Mouse (Mus musculus) liver, embryonic 16.5 days (tissue): ENCODE measurements around the gene Gm9844. TPM values are rescaled to one million over a fixed set of nuclear protein-coding genes. Genes with fewer than 3 reads are reported as not detected.
A peak's percentile ranks its signal among the peaks of the same experiment; 100 is the strongest.

Experiments
- ATAC-seq: fragments of 200-750 bp; cut with Nextera tagmentation; 2 replicates; pipeline ENCODE4 v1.8.0; 2017; ENCODE audit warnings: low read depth, mild to moderate bottlenecking, moderate number of reproducible peaks, moderate library complexity
- H3K27ac ChIP-seq: fragments of 300-500 bp; sonication (generic); 2 replicates; pipeline ENCODE4 v1.5.1; 2014; ENCODE audit warnings: mild to moderate bottlenecking, low read length
- H3K27me3 ChIP-seq: fragments of 300-500 bp; sonication (generic); 2 replicates; pipeline ENCODE4 v1.6.1; 2014; ENCODE audit warnings: low read depth, low read length, mixed read lengths; ENCODE audit not compliant: control insufficient read depth, insufficient read depth
- H3K36me3 ChIP-seq: fragments of 300-500 bp; sonication (generic); 2 replicates; pipeline ENCODE4 v1.6.1; 2014; ENCODE audit warnings: mild to moderate bottlenecking; ENCODE audit not compliant: control insufficient read depth, insufficient read depth
- H3K4me1 ChIP-seq: fragments of 300-500 bp; sonication (generic); 2 replicates; pipeline ENCODE4 v1.6.1; 2014; ENCODE audit warnings: low read depth, low read length, mixed read lengths; ENCODE audit not compliant: control insufficient read depth
- H3K4me2 ChIP-seq: fragments of 300-500 bp; sonication (generic); 2 replicates; pipeline ENCODE4 v1.6.1; 2014; ENCODE audit warnings: low read depth, low read length, mixed read lengths
- H3K4me3 ChIP-seq: fragments of 300-500 bp; sonication (generic); 2 replicates; pipeline ENCODE4 v1.5.1; 2014; ENCODE audit warnings: low read depth, mild to moderate bottlenecking, low read length
- H3K9ac ChIP-seq: fragments of 300-500 bp; sonication (generic); 2 replicates; pipeline ENCODE4 v1.6.1; 2014; ENCODE audit warnings: low read depth, low read length
- H3K9me3 ChIP-seq: fragments of 300-500 bp; sonication (generic); replicated peaks from 2 replicates; pipeline ENCODE4 v1.6.1; 2016; ENCODE audit warnings: low read length; ENCODE audit not compliant: control insufficient read depth
- WGBS: fragments of 180-500 bp; shearing (Covaris S2); extraction: QIAGEN DNeasy Blood & Tissue Kit; methylation state at CpG from one replicate; pipeline ENCODE4 v1.1.7; 2014; ENCODE audit not compliant: insufficient replicate concordance; 5-methylcytosine and 5-hydroxymethylcytosine counted together
- polyA plus RNA-seq: library from polyadenylated mRNA; unstranded; fragments of >200 nt; fragmentation: Nextera tagmentation; extraction: Ambion mirVana; gene quantifications from 2 replicates; pipeline ENCODE4 v1.2.1, GENCODE M21; 2015

The Gm9844 gene
- polyA plus RNA-seq, 1 experiment from 2014 or later, result 1.2 TPM

GRCm38 (mm10) chr7:24882416-24883199 is 20.6 kb downstream of the Gm9844 start:
- H3K27me3 ChIP-seq, result no peaks in the 10 kb centered on the region
- no peak overlapping the region for H3K4me2 ChIP-seq
- H3K4me3 ChIP-seq, result no peak overlapping the region
- H3K36me3 ChIP-seq, result peaks cover 15% of the 10 kb centered on the region
- 82% methylated on average over 9 of the region's 9 CpGs for WGBS
- no peak overlapping the region for H3K27ac ChIP-seq
- no peaks in the 10 kb centered on the region for H3K9me3 ChIP-seq
- peaks cover 30% of the 10 kb centered on the region for H3K4me1 ChIP-seq
- no peak overlapping the region for H3K9ac ChIP-seq
- ATAC-seq, result no peak

- under 1% methylated on average over 57 of the region's 57 CpGs for WGBS
- peak; percentile 91 for ATAC-seq
These were observed 22.1 kb downstream of the Gm9844 start, which contains the start of gene Rps19 for GRCm38 (mm10) chr7:24883896-24884692. Gene Rps19 (plus strand): TSS chr7:24884371.

GRCm38 (mm10) chr7:24884693-24885291 is 22.8 kb downstream of the Gm9844 start:
- H3K4me1 ChIP-seq, result peaks cover 34% of the 10 kb centered on the region
- no peak for ATAC-seq
- WGBS, result under 1% methylated on average over 47 of the region's 47 CpGs

More at GRCm38 (mm10) chr7:24883896-24884692, 22.1 kb downstream of the Gm9844 start, which contains the start of gene Rps19:
- H3K9ac ChIP-seq, result peak within 1 kb of the TSS; percentile 91
- H3K4me3 ChIP-seq, result peak within 1 kb of the TSS; percentile 79
- H3K4me2 ChIP-seq, result peak within 1 kb of the TSS; percentile 77
- no peaks in the 10 kb centered on the region for H3K9me3 ChIP-seq
- peak within 1 kb of the TSS; percentile 98 for H3K27ac ChIP-seq
- peaks cover 34% of the 10 kb centered on the region for H3K4me1 ChIP-seq
- H3K27me3 ChIP-seq, result no peaks in the 10 kb centered on the region
- peaks cover 29% of the 10 kb centered on the region for H3K36me3 ChIP-seq

GRCm38 (mm10) chr7:24885468-24886307 is 23.7 kb downstream of the Gm9844 start:
- H3K36me3 ChIP-seq, result peaks cover 42% of the 10 kb centered on the region
- peak overlapping the region; percentile 98 for H3K27ac ChIP-seq
- H3K9me3 ChIP-seq, result no peaks in the 10 kb centered on the region
- peaks cover 34% of the 10 kb centered on the region for H3K4me1 ChIP-seq
- H3K4me3 ChIP-seq, result peak overlapping the region; percentile 79
- 10% methylated on average over 12 of the region's 12 CpGs for whole genome bisulfite sequencing
- peak overlapping the region; percentile 91 for H3K9ac ChIP-seq
- H3K27me3 ChIP-seq, result no peaks in the 10 kb centered on the region
- no peak for ATAC-seq
- peak overlapping the region; percentile 77 for H3K4me2 ChIP-seq

More at GRCm38 (mm10) chr7:24884693-24885291, 22.8 kb downstream of the Gm9844 start:
- H3K9ac ChIP-seq, result peak overlapping the region; percentile 91
- H3K36me3 ChIP-seq, result peaks cover 36% of the 10 kb centered on the region
- no peaks in the 10 kb centered on the region for H3K27me3 ChIP-seq
- no peaks in the 10 kb centered on the region for H3K9me3 ChIP-seq
- peak overlapping the region; percentile 79 for H3K4me3 ChIP-seq
- H3K4me2 ChIP-seq, result peak overlapping the region; percentile 77
- H3K27ac ChIP-seq, result peak overlapping the region; percentile 98

- Histone ChIP-seq H3K4me1 (peaks cover 34% of the 10 kb centered on the region), H3K4me3 (peak overlapping the region; percentile 79), H3K27ac (peak overlapping the region; percentile 98), H3K9ac (peak overlapping the region; percentile 91), H3K27me3 (no peaks in the 10 kb centered on the region), H3K4me2 (peak overlapping the region; percentile 77), H3K36me3 (peaks cover 42% of the 10 kb centered on the region), H3K9me3 (no peaks in the 10 kb centered on the region)
- no peak for ATAC-seq
- WGBS, result 22% methylated on average over 4 of the region's 4 CpGs
These were observed 24.3 kb downstream of the Gm9844 start for GRCm38 (mm10) chr7:24886308-24886633.

- Histone ChIP-seq H3K9ac (peak overlapping the region; percentile 1; the same call in 1 of the 2 replicates), H3K36me3 (peaks cover 42% of the 10 kb centered on the region), H3K9me3 (no peaks in the 10 kb centered on the region), H3K4me2 (peak overlapping the region; percentile 77), H3K4me3 (0 out of 2 replicates have a peak overlapping the region, but pooled peaks have one; percentile 12), H3K27me3 (no peaks in the 10 kb centered on the region), H3K27ac (peak overlapping the region; percentile 1; the same call in 1 of the 2 replicates), H3K4me1 (peaks cover 34% of the 10 kb centered on the region)
- 54% methylated on average over 4 of the region's 4 CpGs for WGBS
- no peak for ATAC-seq
These were observed 25.1 kb downstream of the Gm9844 start for GRCm38 (mm10) chr7:24887096-24887495.

- H3K9ac ChIP-seq, result no peak overlapping the region
- H3K27ac ChIP-seq, result no peak overlapping the region
- peaks cover 27% of the 10 kb centered on the region for H3K4me1 ChIP-seq
- H3K4me2 ChIP-seq, result no peak overlapping the region
- no peak overlapping the region for H3K4me3 ChIP-seq
- no peaks in the 10 kb centered on the region for H3K9me3 ChIP-seq
- peaks cover 42% of the 10 kb centered on the region for H3K36me3 ChIP-seq
- 73% methylated on average over 6 of the region's 6 CpGs for WGBS
- no peak for ATAC-seq
- H3K27me3 ChIP-seq, result no peaks in the 10 kb centered on the region
These were observed 27.6 kb downstream of the Gm9844 start for GRCm38 (mm10) chr7:24889431-24890220.
